Mouse (Mus musculus): Measurements from ENCODE around the gene Ankrd52.

Gene Ankrd52

GRCm38 (mm10) chr10:128370021-128370420, 6.9 kb upstream of the Ankrd52 start:
- DNase-seq: no peak

GRCm38 (mm10) chr10:128370601-128371000, 6.3 kb upstream of the Ankrd52 start:
- peak; percentile 23 for DNase-seq

- DNase-seq: peak; percentile 20
These were observed 4.8 kb upstream of the Ankrd52 start for GRCm38 (mm10) chr10:128372142-128372541.

GRCm38 (mm10) chr10:128372989-128373748, 3.7 kb upstream of the Ankrd52 start:
- peak; percentile 9 for DNase-seq

- DNase-seq: peak; percentile 28
These were observed 2.5 kb upstream of the Ankrd52 start for GRCm38 (mm10) chr10:128374393-128374792.

- no peak for DNase-seq
These were observed 838 bp upstream of the Ankrd52 start for GRCm38 (mm10) chr10:128376099-128376454.

- no peak for DNase-seq
These were observed 466 bp downstream of the Ankrd52 start for GRCm38 (mm10) chr10:128377222-128377939.

- no peak for DNase-seq
These were observed 1.1 kb downstream of the Ankrd52 start for GRCm38 (mm10) chr10:128377940-128378448.

GRCm38 (mm10) chr10:128378462-128378861, 1.5 kb downstream of the Ankrd52 start:
- no peak for DNase-seq

- DNase-seq: no peak
These were observed 2.3 kb downstream of the Ankrd52 start for GRCm38 (mm10) chr10:128379260-128379659.

GRCm38 (mm10) chr10:128380565-128380964, 3.6 kb downstream of the Ankrd52 start:
- DNase-seq: no peak

- DNase-seq: no peak
These were observed 5.6 kb downstream of the Ankrd52 start for GRCm38 (mm10) chr10:128382482-128382881.

GRCm38 (mm10) chr10:128385902-128386301, 9.0 kb downstream of the Ankrd52 start:
- DNase-seq: no peak

GRCm38 (mm10) chr10:128388941-128389340, 12.0 kb downstream of the Ankrd52 start:
- no peak for DNase-seq

- no peak for DNase-seq
These were observed 12.7 kb downstream of the Ankrd52 start for GRCm38 (mm10) chr10:128389570-128389969.

GRCm38 (mm10) chr10:128390366-128390765, 13.5 kb downstream of the Ankrd52 start:
- no peak for DNase-seq

GRCm38 (mm10) chr10:128391850-128392249, 14.9 kb downstream of the Ankrd52 start:
- DNase-seq: no peak

GRCm38 (mm10) chr10:128396017-128396673, 19.2 kb downstream of the Ankrd52 start:
- no peak for DNase-seq

GRCm38 (mm10) chr10:128396716-128397264, 19.9 kb downstream of the Ankrd52 start:
- no peak for DNase-seq

GRCm38 (mm10) chr10:128397466-128397865, 20.6 kb downstream of the Ankrd52 start:
- peak; percentile 76 for DNase-seq

- DNase-seq: peak; percentile 15
These were observed 23.4 kb downstream of the Ankrd52 start for GRCm38 (mm10) chr10:128400338-128400737.

GRCm38 (mm10) chr10:128401056-128401455, 24.1 kb downstream of the Ankrd52 start, which contains the start of gene Slc39a5:
TSS of gene Slc39a5 (minus strand) at chr10:128401229.
- DNase-seq: peak; percentile 17

- no peak for DNase-seq
These were observed 24.7 kb downstream of the Ankrd52 start for GRCm38 (mm10) chr10:128401638-128402037.

Measured in cerebellum, adult 9-11 months (tissue).